Mouse (Mus musculus) spleen, postnatal 36 days (tissue): ENCODE data around the gene Esp22.
"Not testable (repeated sequence)": the region's sequence is repeated elsewhere in the genome, so short reads cannot be mapped to it uniquely, and the experiment has no call there.

Experiments used
- DNase-seq, 2 experiments: peaks; one replicate each; pipeline ENCODE4 v3.0.0; 2022; ENCODE audit warnings: low spot score in 2 of 2, mixed read lengths in 1 of 2

Esp22 gene

DNA sequence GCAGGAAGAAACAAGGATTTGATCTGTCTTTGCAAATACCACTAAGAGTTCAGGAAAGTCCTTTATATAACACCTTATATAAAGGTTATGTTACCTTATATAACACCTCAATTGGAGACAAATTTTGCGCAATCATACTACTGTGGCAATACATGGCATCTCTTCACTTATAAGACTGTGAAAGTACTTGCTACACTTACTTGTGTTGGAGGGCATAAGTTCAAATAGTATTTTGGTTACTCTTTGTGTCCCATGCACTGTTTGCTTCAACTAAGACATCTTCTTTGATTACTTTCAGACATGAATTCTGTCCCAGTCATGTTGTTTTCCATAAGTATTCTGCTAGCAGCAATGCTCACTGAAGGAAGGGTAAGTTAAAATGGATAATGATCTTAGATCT, at the start of gene Esp22:
TSS of gene Esp22 (plus strand) at position 301 of the 400 bp plus-strand sequence.
- DNase-seq: no peak

DNA sequence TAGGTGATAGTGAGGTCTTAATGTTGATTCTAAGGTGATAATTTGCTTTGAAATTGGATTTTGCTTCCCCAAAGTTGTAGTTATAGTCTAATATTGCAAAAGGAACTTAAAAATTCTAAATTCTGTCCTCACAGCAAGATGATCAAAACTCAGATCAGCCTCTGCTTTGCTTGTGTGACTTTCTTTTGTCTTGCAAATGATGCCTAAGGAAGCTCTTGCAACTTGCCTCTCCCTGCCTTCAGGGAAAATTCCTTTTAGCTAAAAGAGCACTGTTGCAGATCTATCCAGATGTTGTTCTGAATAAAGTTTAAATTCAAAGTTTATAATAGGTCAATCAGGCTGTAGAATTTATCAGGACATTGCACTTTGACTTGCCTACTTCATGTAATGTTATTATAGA, 31.5 kb upstream of the Esp22 start:
- DNase-seq: no peak

GRCm38 (mm10) chr17:39076937-39077336, 18.2 kb upstream of the Esp22 start, which contains the start of gene Esp23:
Esp23 (minus strand) TSS chr17:39077037.
- DNase-seq: no peak

- DNase-seq: not testable (repeated sequence)
Observed at GRCm38 (mm10) chr17:39107126-39107525, 12.0 kb downstream of the Esp22 start.

- DNase-seq: not testable (repeated sequence)
Observed at GRCm38 (mm10) chr17:39129156-39129555, 34.0 kb downstream of the Esp22 start.
